28 mouse cellular contexts compared by ENCODE assay signal in the genomic region with DNA sequence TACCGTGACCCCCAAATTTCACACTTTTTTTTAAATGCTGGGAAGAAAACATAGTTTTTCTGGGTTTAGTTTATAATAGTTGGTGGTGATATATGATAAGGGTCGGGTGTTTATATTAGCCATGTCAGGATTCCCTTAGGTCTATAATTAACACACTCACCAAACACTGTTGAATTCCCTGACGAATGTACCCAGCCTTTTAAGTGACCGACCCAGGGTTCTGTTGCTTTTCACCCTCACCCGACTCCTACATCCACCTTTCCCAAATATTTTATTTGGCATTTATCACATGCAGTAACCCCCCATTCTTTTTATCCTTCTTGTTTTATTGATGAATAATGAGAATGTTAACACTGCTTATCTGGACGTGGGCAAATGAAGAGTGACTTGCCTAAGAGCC.
"Had no signal": no experiment of that assay in that cellular context is flagged by ENCODE, and none has a peak within 500 bp of the region (broad histone marks: within the 10 kb centered on the region; RNA-seq: fewer than 3 reads in every experiment).

No protein-coding gene starts in this region.

- H3K4me1 ChIP-seq: embryonic facial prominence, embryonic 10.5 days; embryonic facial prominence, embryonic 12.5 days; forebrain, embryonic 10.5 days; forebrain, embryonic 12.5 days; forebrain, embryonic 13.5 days; forebrain, embryonic 15.5 days had no signal

- DNase-seq: cerebellum, adult 2 months; cerebellum, adult 8-10 months; cerebellum, adult 9-10 months; cerebellum, adult 9-11 months; cerebellum, postnatal 10 days; cerebellum, postnatal 14 days; cerebellum, postnatal 25 days; cerebellum, postnatal 36 days; embryo, embryonic 11 days; forebrain, postnatal 0 days; gastrocnemius, adult 2 months; gastrocnemius, postnatal 10 days; gastrocnemius, postnatal 14 days; gastrocnemius, postnatal 25 days; gastrocnemius, postnatal 36 days; heart, adult 11 months; heart, adult 18-20 months had no signal

- H3K36me3 ChIP-seq: embryonic facial prominence, embryonic 10.5 days; embryonic facial prominence, embryonic 12.5 days; embryonic facial prominence, embryonic 13.5 days; embryonic facial prominence, embryonic 15.5 days; forebrain, embryonic 10.5 days; forebrain, embryonic 12.5 days; forebrain, embryonic 15.5 days had no signal

- ATAC-seq: forebrain, embryonic 13.5 days; forebrain, embryonic 14.5 days; forebrain, embryonic 15.5 days; forebrain, embryonic 16.5 days; forebrain, postnatal 0 days had no signal

- H3K4me2 ChIP-seq: embryonic facial prominence, embryonic 12.5 days; embryonic facial prominence, embryonic 13.5 days; embryonic facial prominence, embryonic 15.5 days; forebrain, embryonic 12.5 days; forebrain, embryonic 13.5 days; forebrain, embryonic 15.5 days had no signal

- H3K27ac ChIP-seq: embryonic facial prominence, embryonic 10.5 days; embryonic facial prominence, embryonic 12.5 days; embryonic facial prominence, embryonic 13.5 days; embryonic facial prominence, embryonic 15.5 days; forebrain, embryonic 10.5 days; forebrain, embryonic 12.5 days; forebrain, embryonic 13.5 days; forebrain, embryonic 15.5 days; gastrocnemius, adult 2 months had no signal

- H3K4me3 ChIP-seq: embryonic facial prominence, embryonic 10.5 days; embryonic facial prominence, embryonic 12.5 days; embryonic facial prominence, embryonic 13.5 days; embryonic facial prominence, embryonic 15.5 days; erythroblast, embryonic 14.5 days; forebrain, embryonic 10.5 days; forebrain, embryonic 12.5 days; forebrain, embryonic 13.5 days; forebrain, embryonic 15.5 days; gastrocnemius, adult 2 months had no signal

- H3K27me3 ChIP-seq: embryonic facial prominence, embryonic 12.5 days; embryonic facial prominence, embryonic 13.5 days; embryonic facial prominence, embryonic 15.5 days; forebrain, embryonic 12.5 days; forebrain, embryonic 13.5 days; forebrain, embryonic 15.5 days had no signal

- H3K9me3 ChIP-seq: embryonic facial prominence, embryonic 10.5 days; embryonic facial prominence, embryonic 12.5 days; embryonic facial prominence, embryonic 13.5 days; embryonic facial prominence, embryonic 15.5 days; forebrain, embryonic 10.5 days; forebrain, embryonic 12.5 days; forebrain, embryonic 13.5 days; forebrain, embryonic 15.5 days had no signal

- H3K9ac ChIP-seq: embryonic facial prominence, embryonic 12.5 days; embryonic facial prominence, embryonic 13.5 days; embryonic facial prominence, embryonic 15.5 days; forebrain, embryonic 12.5 days; forebrain, embryonic 13.5 days; forebrain, embryonic 15.5 days; forebrain, postnatal 0 days had no signal
